Mouse (Mus musculus) MEL (cell line): ENCODE measurements around the gene Gpc5. TPM values are rescaled to one million over a fixed set of nuclear protein-coding genes. Genes with fewer than 3 reads are reported as not detected.

Experiments used
- DNase-seq: peaks from one replicate; pipeline ENCODE4 v3.0.0; 2011; ENCODE audit warnings: low read depth, low spot score
- H3K27ac ChIP-seq: 2 replicates; pipeline ENCODE4 v1.5.1; 2012; ENCODE audit warnings: low read depth, mild to moderate bottlenecking, control low read depth, low read length, moderate library complexity; ENCODE audit not compliant: control insufficient read depth
- H3K27me3 ChIP-seq, 2 experiments: fragments of 150-350 bp in 1 of 2; sonication (generic) in 1 of 2; 2 replicates each; pipeline ENCODE4 v1.6.1; 2012; ENCODE audit warnings: low read length in 2 of 2, mild to moderate bottlenecking in 2 of 2, improper control_type of control experiment in 1 of 2, moderate library complexity in 1 of 2; ENCODE audit not compliant: insufficient read depth in 2 of 2, control insufficient read depth in 1 of 2
- H3K36me3 ChIP-seq, 2 experiments: 2 replicates each; pipeline ENCODE4 v1.6.1; 2012 to 2014; ENCODE audit warnings: low read length in 2 of 2, improper control_type of control experiment in 1 of 2, inconsistent platforms in 1 of 2, mild to moderate bottlenecking in 1 of 2; ENCODE audit not compliant: insufficient read depth in 2 of 2, control insufficient read depth in 1 of 2
- H3K4me1 ChIP-seq, 2 experiments: fragments of 150-350 bp in 1 of 2; sonication (generic) in 1 of 2; 2 replicates each; pipeline ENCODE4 v1.6.1; 2012; ENCODE audit warnings: low read length in 2 of 2, improper control_type of control experiment in 1 of 2, mild to moderate bottlenecking in 1 of 2; ENCODE audit not compliant: insufficient read depth in 2 of 2, control insufficient read depth in 1 of 2
- H3K4me3 ChIP-seq, 2 experiments: fragments of 150-350 bp in 1 of 2; sonication (generic) in 1 of 2; 2 replicates each; pipeline ENCODE4 v1.5.1; 2012; ENCODE audit warnings: low read depth in 2 of 2, low read length in 2 of 2, mild to moderate bottlenecking in 2 of 2, moderate library complexity in 2 of 2, control low read depth in 1 of 2, improper control_type of control experiment in 1 of 2; ENCODE audit not compliant: control insufficient read depth in 1 of 2, insufficient read depth in 1 of 2
- H3K79me2 ChIP-seq: 2 replicates; pipeline ENCODE4 v1.6.1; 2012; ENCODE audit warnings: mild to moderate bottlenecking, low read length, moderate library complexity; ENCODE audit not compliant: control insufficient read depth, poor library complexity, insufficient read depth
- H3K9ac ChIP-seq: 2 replicates; pipeline ENCODE4 v1.6.1; 2012; ENCODE audit warnings: low read depth, mild to moderate bottlenecking, control low read depth, low read length, moderate library complexity; ENCODE audit not compliant: control insufficient read depth, poor library complexity, severe bottlenecking
- H3K9me3 ChIP-seq: fragments of 150-350 bp; sonication (generic); replicated peaks from 2 replicates; pipeline ENCODE4 v1.6.1; 2012; ENCODE audit warnings: mild to moderate bottlenecking, low read length, improper control_type of control experiment, moderate library complexity; ENCODE audit not compliant: insufficient read depth
- BHLHE40 ChIP-seq: IDR thresholded peaks from 2 replicates; pipeline ENCODE4 v1.6.1; 2012; ENCODE audit warnings: low read depth, mild to moderate bottlenecking, inconsistent platforms, low read length, improper control_type of control experiment, borderline replicate concordance
- CHD1 ChIP-seq: IDR thresholded peaks from 2 replicates; pipeline ENCODE4 v1.6.1; 2012; ENCODE audit warnings: low read depth, mild to moderate bottlenecking, inconsistent platforms, low read length, improper control_type of control experiment
- E2F4 ChIP-seq: IDR thresholded peaks from 2 replicates; pipeline ENCODE4 v1.6.1; 2011; ENCODE audit warnings: low read depth, low read length, improper control_type of control experiment, borderline replicate concordance
- ELF1 ChIP-seq: IDR thresholded peaks from 2 replicates; pipeline ENCODE4 v1.6.1; 2014; ENCODE audit warnings: low read depth, mild to moderate bottlenecking, inconsistent platforms, low read length, improper control_type of control experiment, moderate library complexity
- EP300 ChIP-seq, 2 experiments: IDR thresholded peaks; 2 replicates each; pipeline ENCODE4 v1.6.1; 2011; ENCODE audit warnings: improper control_type of control experiment in 2 of 2, low read length in 2 of 2, low read depth in 1 of 2, mild to moderate bottlenecking in 1 of 2
- ETS1 ChIP-seq: IDR thresholded peaks from 2 replicates; pipeline ENCODE4 v1.6.1; 2012; ENCODE audit warnings: low read depth, mild to moderate bottlenecking, inconsistent platforms, low read length, improper control_type of control experiment, moderate library complexity
- GABPA ChIP-seq: IDR thresholded peaks from 2 replicates; pipeline ENCODE4 v1.6.1; 2012; ENCODE audit warnings: low read depth, mild to moderate bottlenecking, inconsistent platforms, low read length, improper control_type of control experiment, moderate library complexity
- GATA1 ChIP-seq: IDR thresholded peaks from 2 replicates; pipeline ENCODE4 v1.6.1; 2011; ENCODE audit warnings: low read depth, low read length, improper control_type of control experiment
- JUND ChIP-seq: IDR thresholded peaks from 2 replicates; pipeline ENCODE4 v1.6.1; 2011; ENCODE audit warnings: low read depth, mild to moderate bottlenecking, improper control_type of control experiment, low read length
- KAT2A ChIP-seq: conservative IDR thresholded peaks from 2 replicates; pipeline ENCODE4 v1.6.1; 2012; ENCODE audit warnings: low read depth, low read length, improper control_type of control experiment, inconsistent platforms
- MEF2A ChIP-seq: IDR thresholded peaks from 2 replicates; pipeline ENCODE4 v1.6.1; 2014; ENCODE audit warnings: low read depth, mild to moderate bottlenecking, inconsistent platforms, low read length, improper control_type of control experiment; ENCODE audit not compliant: poor library complexity, insufficient replicate concordance, severe bottlenecking; ENCODE audit errors: extremely low read depth
- MXI1 ChIP-seq: IDR thresholded peaks from 2 replicates; pipeline ENCODE4 v1.6.1; 2011; ENCODE audit warnings: mild to moderate bottlenecking, low read depth, low read length, improper control_type of control experiment
- MYB ChIP-seq: IDR thresholded peaks from 2 replicates; pipeline ENCODE4 v1.6.1; 2011; ENCODE audit warnings: mild to moderate bottlenecking, low read depth, low read length, improper control_type of control experiment
- NELFE ChIP-seq: IDR thresholded peaks from 2 replicates; pipeline ENCODE4 v1.6.1; 2011; ENCODE audit warnings: low read depth, low read length, improper control_type of control experiment
- NRF1 ChIP-seq: IDR thresholded peaks from 2 replicates; pipeline ENCODE4 v1.6.1; 2014; ENCODE audit warnings: low read depth, mild to moderate bottlenecking, inconsistent platforms, low read length, improper control_type of control experiment, moderate library complexity; ENCODE audit not compliant: poor library complexity, insufficient read depth, severe bottlenecking
- POLR2AphosphoS2 ChIP-seq: IDR thresholded peaks from 2 replicates; pipeline ENCODE4 v1.6.1; 2011; ENCODE audit warnings: low read length, improper control_type of control experiment
- RCOR1 ChIP-seq: IDR thresholded peaks from 2 replicates; pipeline ENCODE4 v1.6.1; 2012; ENCODE audit warnings: low read depth, mild to moderate bottlenecking, inconsistent platforms, low read length, improper control_type of control experiment
- SMC3 ChIP-seq: IDR thresholded peaks from 2 replicates; pipeline ENCODE4 v1.6.1; 2011; ENCODE audit warnings: low read depth, low read length, improper control_type of control experiment
- TAL1 ChIP-seq: IDR thresholded peaks from 2 replicates; pipeline ENCODE4 v1.6.1; 2012; ENCODE audit warnings: mild to moderate bottlenecking, inconsistent platforms, low read length, moderate library complexity, mixed read lengths
- TCF12 ChIP-seq: IDR thresholded peaks from 2 replicates; pipeline ENCODE4 v1.6.1; 2014; ENCODE audit warnings: low read depth, mild to moderate bottlenecking, inconsistent platforms, low read length, improper control_type of control experiment, moderate library complexity
- ZC3H11A ChIP-seq: IDR thresholded peaks from 2 replicates; pipeline ENCODE4 v1.6.1; 2012; ENCODE audit warnings: low read depth, mild to moderate bottlenecking, inconsistent platforms, low read length, improper control_type of control experiment
- ZMIZ1 ChIP-seq: IDR thresholded peaks from 2 replicates; pipeline ENCODE4 v1.6.1; 2012; ENCODE audit warnings: low read depth, mild to moderate bottlenecking, inconsistent platforms, low read length, improper control_type of control experiment, moderate library complexity
- ZNF384 ChIP-seq: IDR thresholded peaks from 2 replicates; pipeline ENCODE4 v1.6.1; 2012; ENCODE audit warnings: low read depth, mild to moderate bottlenecking, inconsistent platforms, low read length, improper control_type of control experiment
- polyA plus RNA-seq, 2 experiments: library from polyadenylated mRNA; stranded (reverse) in 1 of 2; unstranded in 1 of 2; fragments of >175 nt in 1 of 2; fragments of >200 nt in 1 of 2; gene quantifications; 2 replicates each; pipeline versions ENCODE4 v1.2.1 to v1.2.4; 2012; ENCODE audit warnings: low replicate concordance in 2 of 2, low read depth in 1 of 2; ENCODE audit not compliant: insufficient read length in 2 of 2, insufficient read depth in 1 of 2, missing spikeins in 1 of 2
- total RNA-seq: library from RNA; depleted of rRNA; stranded (reverse); fragments of 300-350 nt; gene quantifications from 2 replicates; pipeline ENCODE4 v1.2.3, GENCODE M21; 2012

Gene Gpc5
- total and polyA plus RNA-seq, 3 experiments = not detected

DNA sequence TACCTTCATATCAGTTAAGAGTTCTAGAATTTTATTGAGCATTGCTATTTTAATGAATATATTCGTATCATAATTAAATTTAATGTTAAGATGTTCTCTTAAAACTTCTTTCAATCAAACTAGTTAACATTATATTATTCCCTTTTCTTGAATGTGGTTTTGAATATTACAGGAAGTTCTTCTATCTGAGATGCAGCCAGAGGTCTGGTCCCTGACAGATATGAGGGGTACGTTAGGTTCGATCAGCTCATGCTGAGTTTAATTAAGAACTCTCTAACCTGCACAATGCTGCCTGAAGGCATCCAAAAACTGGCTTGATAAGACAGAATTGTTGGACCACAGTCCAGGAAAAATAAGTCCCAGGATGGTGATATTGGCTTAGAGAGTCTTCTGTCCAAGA is 161.1 kb downstream of the Gpc5 start:
- no peaks in the 10 kb centered on the region for H3K79me2 ChIP-seq
- H3K9me3 ChIP-seq = no peaks in the 10 kb centered on the region
- peaks cover 8 to 13% of the 10 kb centered on the region in 2 experiments; a peak in 3 of 4 replicates for H3K4me1 ChIP-seq
- H3K4me3 ChIP-seq = peak overlapping the region; percentile 23 to 43
- H3K36me3 ChIP-seq = no peaks in the 10 kb centered on the region; a peak in 1 of 4 replicates
- peak; percentile 24 for DNase-seq
- peak overlapping the region; percentile 8; the same call in 1 of the 2 replicates for H3K9ac ChIP-seq
- peak overlapping the region; percentile 57 for H3K27ac ChIP-seq
- H3K27me3 ChIP-seq = no peaks in the 10 kb centered on the region
- TF ChIP-seq JUND (no peak), ZC3H11A (no peak), RCOR1 (no peak; the same call in 1 of the 2 replicates), MEF2A (no peak), NELFE (no peak), ETS1 (peak; percentile 24; the same call in 1 of the 2 replicates), NRF1 (no peak), ELF1 (no peak), MXI1 (no peak), ZNF384 (no peak), GABPA (no peak), GATA1 (peak; percentile 36; the same call in 1 of the 2 replicates), TAL1 (no peak), EP300 (IDR thresholded peaks at IDR 0.05; ENCODE audit: low read depth in 1 of 2, low read length in 2 of 2) (peak; percentile 72 to 84), CHD1 (no peak), ZMIZ1 (no peak), E2F4 (no peak), MYB (no peak), BHLHE40 (no peak), POLR2AphosphoS2 (no peak), TCF12 (peak; percentile 70)

DNA sequence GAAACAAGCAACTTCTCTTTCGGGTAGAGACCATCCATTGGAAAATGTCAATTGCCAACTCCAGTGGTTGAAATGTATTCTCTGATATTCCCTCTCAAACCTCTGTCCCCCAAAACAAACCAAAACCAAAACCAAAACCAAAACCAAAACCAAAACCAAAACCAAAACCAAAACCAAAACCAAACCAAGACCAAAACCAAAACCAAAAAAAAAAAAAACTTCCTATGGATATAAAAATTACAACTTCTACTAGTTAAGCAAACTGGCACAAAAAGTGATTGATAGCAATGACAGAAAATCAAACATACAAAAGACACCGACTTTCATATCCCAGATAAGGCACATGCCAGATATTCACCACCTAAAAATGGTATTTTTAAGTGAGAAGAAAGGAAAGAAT is 161.7 kb downstream of the Gpc5 start:
- Histone ChIP-seq H3K9ac (no peak overlapping the region), H3K27me3 (no peaks in the 10 kb centered on the region), H3K4me1 (peaks cover 8 to 13% of the 10 kb centered on the region in 2 experiments; a peak in 3 of 4 replicates)

More for the DNA sequence above, 161.7 kb downstream of the Gpc5 start:
- H3K79me2 ChIP-seq = no peaks in the 10 kb centered on the region
- H3K4me3 ChIP-seq = peak overlapping the region in 1 of 2 experiments; percentile 43; a peak in 3 of 4 replicates
- DNase-seq = no peak
- H3K36me3 ChIP-seq = no peaks in the 10 kb centered on the region; a peak in 1 of 4 replicates
- H3K9me3 ChIP-seq = no peaks in the 10 kb centered on the region
- no peak overlapping the region for H3K27ac ChIP-seq
- TF ChIP-seq ETS1 (peak; percentile 47; the same call in 1 of the 2 replicates), SMC3 (no peak), KAT2A (no peak)
- TF ChIP-seq, all 39 proteins: peak for 1
